Mouse (Mus musculus): ENCODE data around the gene Mfsd12.

- TF ChIP-seq USF1 (IDR thresholded peaks at IDR 0.05; ENCODE audit: low read depth) = no peak
- TF ChIP-seq POLR2A (IDR thresholded peaks at IDR 0.05; ENCODE audit: insufficient read length, low read depth) = no peak
- TF ChIP-seq SRF (IDR thresholded peaks at IDR 0.05; ENCODE audit: control insufficient read depth, insufficient read length, low read depth) = no peak
- no peak for TF ChIP-seq TCF12 (IDR thresholded peaks at IDR 0.05; ENCODE audit: insufficient read depth, poor library complexity, severe bottlenecking)
- TF ChIP-seq MAX (IDR thresholded peaks at IDR 0.05; ENCODE audit: low read depth) = no peak
- no peak for TF ChIP-seq MYOD1 (IDR thresholded peaks at IDR 0.05; ENCODE audit: control insufficient read depth in 1 of 3, insufficient read length in 2 of 3, low read depth in 2 of 3)
- TF ChIP-seq MYOG (IDR thresholded peaks at IDR 0.05; ENCODE audit: control insufficient read depth in 1 of 3, insufficient read depth in 1 of 3, insufficient read length in 2 of 3, low read depth in 2 of 3) = no peak
- TF ChIP-seq POLR2AphosphoS2 (IDR thresholded peaks at IDR 0.05; ENCODE audit: insufficient read length, low read depth) = no peak
- no peak for TF ChIP-seq E2F4 (IDR thresholded peaks at IDR 0.05; ENCODE audit: insufficient read depth)
- TF ChIP-seq TCF3 (IDR thresholded peaks at IDR 0.05; ENCODE audit: insufficient read length, low read depth) = no peak
- no peak for TF ChIP-seq REST (IDR thresholded peaks at IDR 0.05; ENCODE audit: insufficient read depth, insufficient read length)
These were observed 43.7 kb upstream of the Mfsd12 start for GRCm38 (mm10) chr10:81313581-81313980.
